In the genomic region with DNA sequence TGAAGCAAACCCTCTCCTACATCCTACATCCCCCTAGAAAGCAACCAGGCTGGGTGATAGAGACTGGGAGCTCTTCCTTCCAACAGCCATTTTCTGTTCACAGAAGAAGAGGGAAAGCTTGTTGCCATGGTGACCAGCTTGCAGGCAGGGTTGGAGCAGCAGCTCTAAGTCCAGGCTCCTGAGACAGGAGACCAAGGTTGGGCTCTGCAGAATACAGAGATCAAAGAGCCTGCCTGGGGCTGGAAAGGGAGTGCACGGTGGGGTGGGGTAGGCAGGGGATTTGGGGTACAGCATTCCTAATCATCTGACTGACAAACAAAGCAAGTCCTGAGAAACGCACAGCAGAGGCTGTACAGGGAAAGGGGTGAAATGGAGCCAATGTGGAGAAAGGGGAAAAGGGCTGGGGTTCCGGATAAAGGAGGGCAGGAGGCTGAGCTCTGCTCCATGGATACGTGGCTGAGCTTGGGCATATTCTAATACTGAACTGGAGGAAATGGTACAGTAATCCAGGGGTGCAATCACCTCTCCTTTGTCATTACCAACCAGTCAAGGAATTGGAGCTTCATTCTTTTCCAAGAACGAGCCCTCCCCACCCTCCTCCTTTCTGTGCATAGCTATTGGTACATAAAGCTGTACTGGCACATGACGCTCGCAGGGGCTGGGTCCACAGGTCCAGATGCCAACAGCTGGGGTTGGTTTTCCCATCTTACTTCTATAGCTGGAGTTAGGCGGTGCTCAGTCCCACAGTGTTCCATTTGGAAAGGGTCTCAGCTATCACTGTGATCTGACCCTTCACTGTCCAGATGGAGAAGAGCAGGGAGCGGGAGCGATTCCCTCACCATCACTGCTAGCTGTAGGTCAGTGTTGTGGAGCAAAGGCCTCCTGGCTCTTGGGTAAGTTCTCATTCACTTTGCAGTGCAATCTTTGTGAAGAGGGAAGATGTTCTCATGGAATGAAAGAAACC, we compare ENCODE assay signal across 8 mouse cellular contexts.
DNase-seq lines count a peak whose midpoint lies in the region; ATAC-seq and TF ChIP-seq lines count a peak whose summit lies in the region.

No protein-coding gene starts in this region.

- 45% methylated on average over 10 of the region's 10 CpGs for WGBS in lung, embryonic 14.5 days
- WGBS in lung, adult 2 months, result 57% methylated on average over 10 of the region's 10 CpGs
- WGBS in olfactory bulb, adult 2 months, result 41% methylated on average over 10 of the region's 10 CpGs

- H3K4me1 ChIP-seq in lung, embryonic 14.5 days (ENCODE audit: insufficient read depth), result peaks cover 15% of the 10 kb centered on the region; the same call in 1 of the 2 replicates
- H3K4me1 ChIP-seq in lung, adult 2 months (ENCODE audit: control insufficient read depth, insufficient read depth, low read length), result no peaks in the 10 kb centered on the region
- peaks cover 27% of the 10 kb centered on the region for H3K4me1 ChIP-seq in olfactory bulb, adult 2 months (ENCODE audit: control insufficient read depth, insufficient read depth, low read length)

- no peak overlapping the region for H3K9ac ChIP-seq in lung, embryonic 14.5 days

- H3K4me2 ChIP-seq in lung, embryonic 14.5 days, result 0 out of 2 replicates have a peak overlapping the region, but pooled peaks have one; percentile 4

- H3K27me3 ChIP-seq in lung, embryonic 14.5 days (ENCODE audit: insufficient read depth, low read length), result no peaks in the 10 kb centered on the region

- H3K4me3 ChIP-seq in lung, embryonic 14.5 days (ENCODE audit: low read depth, low read length), result no peak overlapping the region
- H3K4me3 ChIP-seq in lung, adult 2 months (replicated peaks; ENCODE audit: extremely low read depth, low read depth, low read length), result no peak overlapping the region
- H3K4me3 ChIP-seq in olfactory bulb, adult 2 months (ENCODE audit: insufficient read depth, low read depth, low read length), result no peak overlapping the region

- peak overlapping the region; percentile 63 for H3K27ac ChIP-seq in lung, embryonic 14.5 days (ENCODE audit: low read depth)
- peak overlapping the region; percentile 85 for H3K27ac ChIP-seq in olfactory bulb, adult 2 months (ENCODE audit: insufficient read depth, low read depth, low read length)

- TF ChIP-seq CTCF in lung, embryonic 14.5 days (IDR thresholded peaks at IDR 0.05; ENCODE audit: low read depth), result no peak
- TF ChIP-seq CTCF in lung, adult 2 months (IDR thresholded peaks at IDR 0.05; ENCODE audit: insufficient read depth, low read length), result no peak
- no peak for TF ChIP-seq CTCF in olfactory bulb, adult 2 months (IDR thresholded peaks at IDR 0.05; ENCODE audit: insufficient read depth, low read depth, low read length)

- peak; percentile 54; the same call in 1 of the 2 replicates for ATAC-seq in lung, embryonic 14.5 days (ENCODE audit: insufficient read depth)

- TF ChIP-seq POLR2A in lung, adult 2 months (IDR thresholded peaks at IDR 0.05; ENCODE audit: borderline replicate concordance, extremely low read depth, low read depth, low read length), result no peak
- no peak for TF ChIP-seq POLR2A in olfactory bulb, adult 2 months (IDR thresholded peaks at IDR 0.05; ENCODE audit: insufficient read depth, low read depth, low read length)

- peak; percentile 73 for DNase-seq in lung, embryonic 14.5 days
- DNase-seq in lung, adult 2 months, result no peak
- DNase-seq in cerebellum, adult 9-11 months, result peak; percentile 53
- peak; percentile 52 to 84 for DNase-seq in frontal cortex, adult 2 months (ENCODE audit: extremely low spot score in 1 of 2, low spot score in 1 of 2)
- peak; percentile 65 to 69 for DNase-seq in left cerebral cortex, adult 18-20 months (ENCODE audit: low spot score in 2 of 2)
- DNase-seq in T-cell, adult 2 months (ENCODE audit: low spot score), result no peak
- DNase-seq in thymus, adult 18-20 months, result no peak

- no peaks in the 10 kb centered on the region for H3K9me3 ChIP-seq in lung, embryonic 14.5 days (ENCODE audit: low read depth, low read length)

- H3K36me3 ChIP-seq in lung, embryonic 14.5 days (ENCODE audit: insufficient read depth), result no peaks in the 10 kb centered on the region

Comparison
In these comparisons a context has a peak if more than half of its experiments do, and no peak if none do; other contexts are left out.
1. DNase-seq: peak in lung, embryonic 14.5 days (single experiment), cerebellum, adult 9-11 months (single experiment), frontal cortex, adult 2 months (2 of 2) and left cerebral cortex, adult 18-20 months (2 of 2); none in lung, adult 2 months (single experiment), T-cell, adult 2 months (single experiment) and thymus, adult 18-20 months (0 of 2).